Comparison of ENCODE assay signal across 28 mouse cellular contexts in genomic region chr12:34949066-34949706, GRCm38 (mm10). TPM values are rescaled to one million over a fixed set of nuclear protein-coding genes. Genes with fewer than 3 reads are reported as not detected.
"Had no signal": no experiment of that assay in that cellular context is flagged by ENCODE, and none has a peak within 500 bp of the region (broad histone marks: within the 10 kb centered on the region; RNA-seq: fewer than 3 reads in every experiment).

No protein-coding gene starts in this region.

- ATAC-seq: intestine, postnatal 0 days; liver, embryonic 12.5 days; midbrain, embryonic 15.5 days had no signal

- DNase-seq: kidney, adult 8-10 months; kidney, postnatal 10 days; kidney, postnatal 36 days; liver; lung, adult 18-20 months; lung, postnatal 14 days; right cerebral cortex, adult 18-20 months; right cerebral cortex, postnatal 14 days; right cerebral cortex, postnatal 4 days; thymus, adult 2 months; thymus, postnatal 14 days had no signal

RNA-seq across cellular contexts. Expression of gene Prps1l1, which starts 35.4 kb away (rescaled TPM):
- total RNA-seq: layer of hippocampus, postnatal 14 days; left cerebral cortex, adult 18-20 months; left cerebral cortex, postnatal 25 days; megakaryocyte-erythroid progenitor cell, adult 5-6 weeks had no signal
- polyA plus RNA-seq: intestine, postnatal 0 days; kidney, embryonic 15.5 days; limb, embryonic 10.5 days; limb, embryonic 13.5 days; liver, embryonic 15.5 days; lung, embryonic 15.5 days; macrophage; midbrain, embryonic 11.5 days; midbrain, embryonic 15.5 days; neural tube, embryonic 12.5 days; neural tube, embryonic 15.5 days; stomach, embryonic 16.5 days; thymus, adult 2 months had no signal
